Mouse (Mus musculus) monocyte, adult 5-6 weeks (primary cell): ENCODE data around the gene Gmip. TPM values are rescaled to one million over a fixed set of nuclear protein-coding genes. Genes with fewer than 3 reads are reported as not detected.
A peak's percentile ranks its signal among the peaks of the same experiment; 100 is the strongest.

ENCODE experiments used
- ATAC-seq: fragments of 153-309, 156-312 bp; replicated peaks from 2 replicates; pipeline ENCODE4 v1.8.0; 2017; ENCODE audit warnings: mild to moderate bottlenecking; ENCODE audit not compliant: low TSS enrichment, insufficient number of reproducible peaks, severe bottlenecking, poor library complexity, low FRiP score
- total RNA-seq: library from RNA; stranded (forward); fragments of 200-1000, 200-491, 200-594 nt; gene quantifications from 3 replicates; pipeline ENCODE4 v1.2.3, GENCODE M21; 2017

Gmip gene
- 112 to 186 TPM (median 157 TPM) in 3 replicates for total RNA-seq

DNA sequence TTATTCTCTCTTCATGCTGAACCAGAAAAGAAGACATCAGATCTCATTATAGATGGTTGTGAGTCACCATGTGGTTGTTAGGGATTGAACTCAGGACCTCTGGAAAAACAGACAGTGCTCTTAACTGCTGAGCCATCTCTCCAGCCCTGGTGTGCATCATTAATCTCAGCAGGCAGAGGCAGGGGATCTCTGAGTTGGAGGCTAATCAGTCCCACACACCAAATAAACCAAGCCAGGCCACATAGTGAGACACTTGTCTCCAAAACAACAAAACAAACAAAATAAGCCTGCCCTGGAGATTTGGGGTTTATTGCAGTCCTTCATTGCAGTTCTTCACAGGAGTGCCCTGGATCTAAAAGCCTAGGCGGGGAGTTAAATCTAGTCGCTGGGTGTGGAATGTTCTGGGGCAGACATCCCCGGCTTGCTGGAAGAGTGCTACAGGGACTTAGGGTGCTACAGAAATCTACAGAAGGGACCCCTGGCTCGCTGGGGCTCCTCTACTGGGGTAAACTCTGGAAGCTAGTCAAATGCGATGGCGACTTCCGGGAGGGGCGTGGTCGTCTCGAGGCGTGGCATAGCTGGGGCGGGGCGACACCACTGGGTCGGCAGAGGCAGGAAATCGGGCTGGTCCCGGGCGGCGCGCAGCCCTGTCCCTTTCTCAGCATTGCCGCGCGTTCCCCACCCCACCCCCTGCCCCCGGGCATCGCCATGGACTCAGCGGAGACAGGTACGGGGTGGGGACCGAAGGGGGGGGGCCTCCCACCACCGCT, at the start of gene Gmip:
Gmip (plus strand) TSS at position 586 of the 770 bp plus-strand sequence.
- ATAC-seq: peak; percentile 83

DNA sequence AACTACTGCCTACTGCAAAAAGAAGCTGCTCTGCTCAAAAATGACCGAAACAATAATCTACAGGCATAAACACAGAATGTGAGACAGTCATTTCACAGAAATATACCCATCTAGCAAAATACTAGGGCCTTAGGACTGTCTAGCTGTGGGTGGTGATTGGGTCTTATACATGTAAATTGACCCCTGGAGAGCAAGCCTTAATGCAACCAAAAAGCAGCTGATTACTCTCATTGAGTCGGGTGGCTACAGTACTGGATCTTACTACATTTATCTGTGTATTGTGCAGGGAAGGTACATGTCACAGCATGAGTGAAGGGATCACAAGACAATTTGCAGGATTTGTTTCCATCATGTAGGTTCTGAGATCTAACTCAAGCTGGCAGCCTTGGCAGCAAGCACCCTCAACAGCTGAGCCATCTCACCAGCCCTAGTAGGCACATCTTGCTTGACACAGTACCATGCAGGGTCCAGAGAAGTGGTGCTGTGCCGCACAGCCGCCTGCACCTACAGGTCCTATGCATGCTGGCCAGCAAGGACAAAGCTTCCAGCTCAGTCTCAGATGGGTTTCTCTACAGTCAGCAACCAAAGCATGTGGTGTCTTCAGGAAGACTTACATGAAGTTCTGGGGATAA, 46.5 kb upstream of the Gmip start:
- ATAC-seq: no peak

- no peak for ATAC-seq
Observed at GRCm38 (mm10) chr8:69771221-69771620, 37.3 kb upstream of the Gmip start.

DNA sequence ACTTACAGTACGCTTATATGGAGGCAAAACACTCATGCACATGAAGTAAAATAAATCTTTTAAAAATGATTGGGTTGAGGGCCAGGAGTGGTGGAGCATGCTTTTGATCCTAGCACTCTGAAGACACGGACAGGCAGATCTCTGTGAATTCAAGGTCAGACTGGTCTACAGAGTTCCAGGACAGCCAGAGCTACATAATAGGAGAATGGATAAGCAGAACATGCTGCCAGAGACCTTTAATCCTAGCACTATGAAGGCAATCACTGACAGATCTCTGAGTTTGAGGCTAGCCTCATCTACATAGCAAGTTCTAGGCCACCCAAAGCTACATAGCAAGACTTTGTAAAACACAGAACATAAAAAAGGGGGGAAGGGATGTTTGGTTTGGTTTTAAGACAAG, 36.4 kb upstream of the Gmip start:
- no peak for ATAC-seq

- peak; percentile 99 for ATAC-seq
Observed at GRCm38 (mm10) chr8:69774503-69775148, 33.9 kb upstream of the Gmip start, which contains the start of gene Gm20422. Gene Gm20422 (minus strand): TSS chr8:69774886.

DNA sequence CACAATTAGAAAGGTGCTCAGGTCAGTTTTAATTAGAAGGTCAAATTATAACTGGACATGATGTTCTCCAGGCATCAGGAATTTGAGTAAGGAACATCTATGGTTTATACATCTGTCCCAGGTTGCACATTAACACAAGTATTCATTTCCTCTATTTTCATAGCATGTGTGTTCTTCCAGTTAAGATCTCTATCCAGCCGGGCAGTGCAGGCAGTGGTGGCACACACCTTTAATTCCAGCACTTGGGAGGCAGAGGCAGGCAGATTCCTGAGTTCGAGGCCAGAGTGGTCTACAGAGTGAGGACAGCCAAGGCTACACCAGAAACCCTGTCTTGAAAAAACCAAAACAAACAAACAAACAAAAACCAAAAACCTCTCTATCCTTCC, 33.3 kb upstream of the Gmip start:
- ATAC-seq: no peak

DNA sequence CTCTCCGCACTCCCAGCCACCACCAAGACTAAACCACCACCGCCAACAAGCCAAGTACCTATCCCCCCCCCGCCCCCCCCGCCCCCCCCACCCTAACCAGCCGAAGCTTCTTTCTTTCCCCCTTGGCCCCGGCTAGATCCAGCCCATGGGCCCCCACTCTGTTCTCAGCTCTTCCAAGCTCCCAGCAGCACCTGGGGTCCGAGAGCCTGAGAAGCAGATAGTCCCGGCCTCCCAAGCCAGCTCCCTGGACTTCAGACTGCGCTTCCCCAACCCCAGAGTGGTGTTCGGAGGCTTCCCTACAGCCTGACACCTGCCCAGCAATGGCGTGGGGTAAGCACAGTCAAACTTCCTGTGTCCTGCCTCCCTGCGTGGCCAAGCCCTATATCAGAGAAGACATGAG, 31.4 kb upstream of the Gmip start:
- ATAC-seq: no peak

- ATAC-seq: no peak
Observed at GRCm38 (mm10) chr8:69789105-69789504, 19.4 kb upstream of the Gmip start.

GRCm38 (mm10) chr8:69789731-69790130, 18.7 kb upstream of the Gmip start:
- no peak for ATAC-seq

- ATAC-seq: no peak
Observed at GRCm38 (mm10) chr8:69790364-69790763, 18.1 kb upstream of the Gmip start.

- ATAC-seq: peak; percentile 93
Observed at GRCm38 (mm10) chr8:69790773-69791367, 17.6 kb upstream of the Gmip start, which contains the start of the genes Atp13a1 and Zfp866. Gene Atp13a1 (plus strand): TSS chr8:69791163. Gene Zfp866 (minus strand): TSS chr8:69791178.

DNA sequence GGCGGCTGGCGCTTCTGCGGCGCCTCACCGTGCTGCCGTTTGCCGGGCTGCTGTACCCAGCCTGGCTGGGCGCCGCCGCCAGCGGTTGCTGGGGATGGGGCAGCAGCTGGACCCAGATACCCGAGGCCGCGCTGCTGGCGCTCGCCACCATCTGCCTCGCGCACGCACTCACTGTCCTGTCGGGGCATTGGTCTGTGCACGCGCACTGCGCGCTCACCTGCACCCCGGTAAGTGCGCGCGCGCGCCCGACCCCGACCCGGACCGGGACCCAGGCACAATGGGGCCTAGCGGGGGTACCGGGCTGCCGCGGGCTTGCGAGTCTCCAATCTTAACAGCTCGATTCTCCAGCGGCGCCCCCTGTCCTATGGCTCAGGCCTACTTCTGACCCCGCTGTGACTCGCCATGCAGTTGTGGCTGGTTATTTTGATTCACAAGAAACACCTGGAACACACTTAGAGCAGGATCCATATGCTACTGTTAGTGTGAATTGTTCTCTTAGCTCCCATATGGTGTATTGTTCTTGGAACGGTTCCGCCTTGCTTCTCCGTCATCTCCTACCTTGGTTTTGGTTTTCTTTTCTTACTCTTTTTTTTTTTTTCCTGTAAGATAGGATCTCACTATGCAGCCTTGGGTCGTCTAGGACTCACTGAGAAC, 16.9 kb upstream of the Gmip start:
- no peak for ATAC-seq

DNA sequence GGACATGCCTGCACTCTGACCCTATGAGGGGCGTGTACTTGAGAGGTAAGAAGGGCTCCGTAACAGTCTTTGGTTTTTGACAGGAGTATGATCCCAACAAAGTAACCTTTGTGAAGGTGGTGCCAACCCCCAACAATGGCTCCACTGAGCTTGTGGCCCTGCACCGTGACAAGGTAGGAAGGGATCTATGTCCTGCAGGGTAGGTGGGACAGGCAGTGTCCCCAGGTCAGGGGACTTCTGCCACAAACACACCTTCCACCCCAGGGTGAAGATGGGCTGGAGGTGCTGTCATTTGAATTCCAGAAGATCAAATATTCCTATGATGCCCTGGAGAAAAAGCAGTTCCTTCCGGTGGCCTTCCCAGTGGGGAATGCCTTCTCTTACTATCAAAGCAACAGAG, 14.8 kb upstream of the Gmip start:
- no peak for ATAC-seq

GRCm38 (mm10) chr8:69794096-69794495, 14.4 kb upstream of the Gmip start:
- ATAC-seq: no peak

GRCm38 (mm10) chr8:69794901-69795300, 13.6 kb upstream of the Gmip start:
- no peak for ATAC-seq

- ATAC-seq: no peak
Observed at GRCm38 (mm10) chr8:69796721-69797345, 11.6 kb upstream of the Gmip start.

DNA sequence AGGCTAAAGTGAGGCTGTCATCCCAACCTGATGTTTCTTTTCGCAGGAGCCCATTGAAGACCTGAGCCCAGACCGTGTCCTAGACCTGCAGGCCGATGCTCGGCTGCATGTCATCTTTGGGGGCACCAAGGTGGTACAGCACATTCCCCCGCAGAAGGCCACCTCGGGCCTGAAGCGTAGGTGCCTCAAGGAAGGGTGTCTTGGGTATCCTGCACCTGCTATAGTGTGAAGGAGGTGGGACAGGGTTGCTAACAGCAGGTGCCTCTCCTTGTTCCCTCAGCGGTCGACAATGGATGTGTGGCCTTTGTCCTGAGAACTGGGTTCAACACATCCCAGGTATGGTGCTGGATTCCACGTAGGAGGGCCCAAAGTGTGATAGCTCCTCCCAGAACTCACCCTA, 10.8 kb upstream of the Gmip start:
- no peak for ATAC-seq

DNA sequence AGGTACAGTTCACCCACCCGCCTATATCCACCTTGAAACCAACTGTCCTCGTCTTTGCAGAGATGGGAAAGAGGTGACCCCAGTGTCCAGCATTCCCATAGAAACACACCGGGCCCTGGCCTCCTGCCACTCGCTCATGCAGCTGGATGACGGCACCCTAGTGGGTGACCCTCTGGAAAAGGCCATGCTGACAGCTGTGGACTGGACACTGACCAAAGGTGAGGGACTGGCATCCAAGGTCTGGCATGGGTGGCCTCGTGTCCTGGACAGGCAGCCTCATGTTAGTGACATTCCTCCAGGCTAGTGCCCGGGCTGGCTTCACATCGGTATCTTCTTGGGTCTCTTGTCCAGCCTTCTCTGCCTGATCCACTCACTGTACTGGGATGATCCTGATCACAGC, 9.2 kb upstream of the Gmip start:
- no peak for ATAC-seq
